Mouse (Mus musculus) heart, adult 2 months (tissue): Measurements from ENCODE around the gene Aox4. TPM values are rescaled to one million over a fixed set of nuclear protein-coding genes. Genes with fewer than 3 reads are reported as not detected.

Experiments used
- DNase-seq, 2 experiments: peaks; one replicate each; pipeline ENCODE4 v3.0.0; 2021
- H3K27ac ChIP-seq: fragments of 200-600 bp; 2 replicates; pipeline ENCODE4 v1.8.1; 2022
- H3K27me3 ChIP-seq: fragments of 200-500 bp; 2 replicates; pipeline ENCODE4 v1.6.1; 2012; ENCODE audit warnings: mild to moderate bottlenecking, low read length, inconsistent platforms, mixed read lengths; ENCODE audit not compliant: control insufficient read depth, insufficient read depth
- H3K36me3 ChIP-seq: fragments of 200-500 bp; 2 replicates; pipeline ENCODE4 v1.6.1; 2012; ENCODE audit warnings: low read length, inconsistent platforms; ENCODE audit not compliant: control insufficient read depth, insufficient read depth
- H3K4me1 ChIP-seq: fragments of 200-500 bp; 2 replicates; pipeline ENCODE4 v1.6.1; 2011; ENCODE audit warnings: low read length; ENCODE audit not compliant: control insufficient read depth, insufficient read depth
- H3K4me3 ChIP-seq: fragments of 200-600 bp; 2 replicates; pipeline ENCODE4 v1.8.1; 2022
- H3K79me2 ChIP-seq: fragments of 200-500 bp; replicated peaks from 2 replicates; pipeline ENCODE4 v1.6.1; 2012; ENCODE audit warnings: mild to moderate bottlenecking, inconsistent platforms, low read length, moderate library complexity, mixed read lengths; ENCODE audit not compliant: control insufficient read depth, insufficient read depth
- H3K9ac ChIP-seq: fragments of 200-500 bp; 2 replicates; pipeline ENCODE4 v1.6.1; 2012; ENCODE audit warnings: low read depth, mild to moderate bottlenecking, control low read depth, inconsistent platforms, low read length, mixed read lengths
- CTCF ChIP-seq: fragments of 200-600 bp; IDR thresholded peaks from 2 replicates; pipeline ENCODE4 v1.8.1; 2022; ENCODE audit warnings: antibody characterized with exemption, mild to moderate bottlenecking, moderate library complexity
- EP300 ChIP-seq: fragments of 200-500 bp; IDR thresholded peaks from 2 replicates; pipeline ENCODE4 v1.6.1; 2011; ENCODE audit warnings: low read depth, low read length, control low read depth; ENCODE audit not compliant: insufficient read depth
- POLR2A ChIP-seq: fragments of 200-500 bp; IDR thresholded peaks from 2 replicates; pipeline ENCODE4 v1.6.1; 2011; ENCODE audit warnings: mild to moderate bottlenecking, low read depth, low read length, control low read depth; ENCODE audit not compliant: insufficient read depth
- WGBS: fragments of 180-500 bp; shearing (Covaris S2); methylation state at CpG from one replicate; pipeline ENCODE4 v1.1.7; 2018; 5-methylcytosine and 5-hydroxymethylcytosine counted together
- intact Hi-C: fragments of 180-260 bp; cut with DNase I; formaldehyde crosslinking; loops from one replicate; pipeline ENCODE4 v1.15.1; 2025
- long read RNA-seq: library from polyadenylated mRNA; stranded (forward); transcript quantifications from one replicate; pipeline ENCODE4 v2.0.0, GENCODE M21; 2021
- polyA plus RNA-seq: library from polyadenylated mRNA; depleted of rRNA; stranded (reverse); fragments of >200 nt; gene quantifications from 2 replicates; pipeline ENCODE4 v1.2.3, GENCODE M21; 2012; rRNA removed
- total RNA-seq, 2 experiments: library from RNA; stranded (reverse); gene quantifications; 2 replicates each; pipeline ENCODE4 v1.2.3; 2021

Gene Aox4
- total RNA-seq: not detected
- not detected in 2 replicates for polyA plus RNA-seq
- long read RNA-seq: 0 reads

DNA sequence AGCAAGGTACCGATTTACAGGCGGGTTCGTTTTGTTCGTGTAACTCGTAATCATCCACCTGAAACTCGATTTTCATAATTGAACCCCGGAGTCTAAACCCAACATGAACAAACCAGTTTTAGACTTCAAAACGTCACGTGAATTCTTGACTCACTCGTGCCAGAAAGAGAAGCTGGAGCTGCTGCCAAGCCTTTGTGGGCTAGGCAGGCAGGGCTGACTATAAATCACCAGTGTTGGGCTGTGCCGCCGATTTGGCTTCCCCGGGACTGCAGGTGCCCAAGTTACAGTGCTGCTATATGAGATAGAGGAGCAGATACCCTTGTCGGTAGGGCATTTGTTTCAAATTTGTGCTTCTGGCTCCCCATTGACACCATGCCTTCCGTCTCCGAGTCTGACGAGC, at the start of gene Aox4:
Gene Aox4, plus strand, starts transcription at position 195 of the 400 bp plus-strand sequence.
- WGBS: 74% methylated on average over 17 of the region's 17 CpGs

DNA sequence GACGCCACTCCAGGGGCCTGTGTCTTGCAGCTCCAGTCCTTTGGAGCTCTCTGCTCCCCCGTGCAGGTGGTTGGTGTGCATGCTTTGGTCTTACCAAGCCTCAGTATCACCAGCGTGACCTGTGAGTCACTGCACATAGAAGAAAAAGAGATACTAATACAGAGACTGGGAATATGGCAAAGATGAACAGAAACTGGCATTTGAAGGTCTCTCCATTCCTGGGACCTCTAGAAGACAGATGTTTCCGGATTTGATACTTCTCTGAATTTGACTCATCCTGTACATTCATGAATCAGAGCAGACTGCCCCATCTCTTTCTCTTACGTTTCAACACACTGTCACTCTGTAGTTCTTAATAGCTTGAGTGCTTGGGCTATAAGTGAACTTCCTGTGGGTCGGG, 40.3 kb upstream of the Aox4 start:
- TF ChIP-seq EP300 (no peak), CTCF (no peak), POLR2A (no peak)
- Histone ChIP-seq H3K27me3 (0 out of 2 replicates have a peak, but pooled peaks cover 2% of the 10 kb centered on the region), H3K4me1 (no peaks in the 10 kb centered on the region), H3K4me3 (no peak overlapping the region), H3K79me2 (no peaks in the 10 kb centered on the region), H3K27ac (no peak overlapping the region), H3K9ac (no peak overlapping the region), H3K36me3 (no peaks in the 10 kb centered on the region)
- DNase-seq: no peak
- intact Hi-C loops: no loop called here
- WGBS: 67% methylated on average over 6 of the region's 6 CpGs

More for the DNA sequence above, at the start of gene Aox4:
- Histone ChIP-seq H3K79me2 (no peaks in the 10 kb centered on the region), H3K9ac (no peak within 1 kb of the TSS), H3K27ac (no peak within 1 kb of the TSS), H3K36me3 (no peaks in the 10 kb centered on the region), H3K4me1 (no peaks in the 10 kb centered on the region), H3K4me3 (no peak within 1 kb of the TSS), H3K27me3 (peaks cover 2% of the 10 kb centered on the region; the same call in 1 of the 2 replicates)
- TF ChIP-seq CTCF (no peak), EP300 (no peak), POLR2A (no peak)
- DNase-seq: peak in 1 of 2 experiments; percentile 4
- intact Hi-C loops: no loop called here

GRCm38 (mm10) chr1:58188514-58189175, 21.6 kb upstream of the Aox4 start:
- WGBS: 60% methylated on average over 5 of the region's 5 CpGs
- Histone ChIP-seq H3K36me3 (no peaks in the 10 kb centered on the region), H3K9ac (no peak overlapping the region), H3K27me3 (no peaks in the 10 kb centered on the region), H3K4me3 (no peak overlapping the region), H3K79me2 (no peaks in the 10 kb centered on the region), H3K4me1 (no peaks in the 10 kb centered on the region), H3K27ac (no peak overlapping the region)
- DNase-seq: no peak
- intact Hi-C loops: no loop called here
- TF ChIP-seq EP300 (no peak), POLR2A (no peak), CTCF (no peak)

DNA sequence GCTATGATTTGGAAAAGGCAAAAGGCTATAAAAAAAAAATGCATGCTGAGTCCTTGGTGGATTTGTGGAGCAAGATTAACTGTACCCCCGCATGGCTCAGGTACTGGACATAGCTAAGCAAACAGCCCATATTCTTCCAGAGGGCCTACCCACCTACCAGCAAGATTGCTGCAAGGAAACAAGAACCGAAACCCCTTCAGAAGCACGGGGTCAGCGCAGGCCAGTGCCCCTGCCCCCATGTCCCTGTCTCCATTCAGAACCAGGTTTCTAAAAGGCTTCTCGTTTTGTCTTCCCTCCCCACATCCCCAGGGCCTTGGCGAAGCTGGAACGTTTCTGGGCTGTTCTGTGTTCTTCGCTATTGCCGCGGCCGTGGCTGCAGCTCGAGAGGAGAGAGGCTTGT, 15.9 kb upstream of the Aox4 start:
- H3K27ac ChIP-seq: no peak overlapping the region
- 86% methylated on average over 12 of the region's 12 CpGs for WGBS
- intact Hi-C loops: no loop called here
- H3K27me3 ChIP-seq: no peaks in the 10 kb centered on the region
- no peaks in the 10 kb centered on the region for H3K36me3 ChIP-seq
- H3K4me1 ChIP-seq: no peaks in the 10 kb centered on the region
- DNase-seq: no peak
- TF ChIP-seq EP300 (no peak), CTCF (no peak), POLR2A (no peak)
- H3K9ac ChIP-seq: no peak overlapping the region
- H3K4me3 ChIP-seq: no peak overlapping the region
- H3K79me2 ChIP-seq: no peaks in the 10 kb centered on the region

GRCm38 (mm10) chr1:58194988-58195387, 15.2 kb upstream of the Aox4 start:
- Histone ChIP-seq H3K36me3 (no peaks in the 10 kb centered on the region), H3K79me2 (no peaks in the 10 kb centered on the region), H3K27ac (no peak overlapping the region), H3K4me1 (no peaks in the 10 kb centered on the region), H3K27me3 (no peaks in the 10 kb centered on the region), H3K4me3 (no peak overlapping the region), H3K9ac (no peak overlapping the region)
- no peak for DNase-seq
- intact Hi-C loops: no loop called here
- 63% methylated on average over 3 of the region's 3 CpGs for WGBS
- TF ChIP-seq EP300 (no peak), CTCF (no peak), POLR2A (no peak)

DNA sequence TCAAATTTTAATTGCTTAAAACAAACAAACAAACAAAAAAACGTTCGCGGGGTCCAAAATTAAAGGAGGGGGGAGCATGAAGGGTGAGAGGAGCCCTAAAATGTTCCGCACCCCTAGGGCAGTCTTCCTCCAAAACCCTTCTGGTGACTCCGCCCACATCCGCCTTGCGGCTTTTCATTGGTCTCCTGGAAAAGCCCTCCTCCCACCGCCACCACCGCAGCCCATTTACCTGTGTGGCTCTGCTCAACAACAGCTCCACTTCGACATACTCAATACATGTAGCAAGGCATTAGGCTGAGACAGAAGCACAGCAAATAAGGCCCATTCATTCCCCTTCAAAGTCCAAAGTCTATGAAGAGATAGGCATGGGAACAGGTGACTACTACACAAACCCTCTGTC, 14.7 kb upstream of the Aox4 start:
- no peaks in the 10 kb centered on the region for H3K27me3 ChIP-seq
- H3K36me3 ChIP-seq: no peaks in the 10 kb centered on the region
- H3K27ac ChIP-seq: no peak overlapping the region
- WGBS: 21% methylated on average over 10 of the region's 10 CpGs
- H3K79me2 ChIP-seq: no peaks in the 10 kb centered on the region
- H3K4me1 ChIP-seq: no peaks in the 10 kb centered on the region
- H3K4me3 ChIP-seq: no peak overlapping the region
- intact Hi-C loops: no loop called here
- H3K9ac ChIP-seq: no peak overlapping the region
- DNase-seq: peak in 1 of 2 experiments; percentile 7
- TF ChIP-seq EP300 (no peak), CTCF (no peak), POLR2A (no peak)
